Mouse (Mus musculus) heart, embryonic 16.5 days (tissue): ENCODE measurements around the gene Atp8a1. TPM values are rescaled to one million over a fixed set of nuclear protein-coding genes. Genes with fewer than 3 reads are reported as not detected.

Experiments used
- ATAC-seq: fragments of 200-750 bp; cut with Nextera tagmentation; replicated peaks from 2 replicates; pipeline ENCODE4 v1.8.0; 2017; ENCODE audit warnings: moderate number of reproducible peaks; ENCODE audit not compliant: insufficient read depth, low FRiP score; ENCODE audit errors: extremely low read depth
- H3K27ac ChIP-seq: fragments of 300-500 bp; sonication (generic); 2 replicates; pipeline ENCODE4 v1.5.1; 2014; ENCODE audit warnings: mild to moderate bottlenecking, low read length, control low read depth, moderate library complexity
- H3K27me3 ChIP-seq: fragments of 300-500 bp; sonication (generic); 2 replicates; pipeline ENCODE4 v1.6.1; 2014; ENCODE audit warnings: low read length, mixed read lengths; ENCODE audit not compliant: control insufficient read depth, insufficient read depth
- H3K36me3 ChIP-seq: fragments of 300-500 bp; sonication (generic); 2 replicates; pipeline ENCODE4 v1.6.1; 2014; ENCODE audit not compliant: control insufficient read depth, insufficient read depth
- H3K4me1 ChIP-seq: fragments of 300-500 bp; sonication (generic); 2 replicates; pipeline ENCODE4 v1.6.1; 2014; ENCODE audit warnings: low read length, mixed read lengths; ENCODE audit not compliant: control insufficient read depth, insufficient read depth
- H3K4me2 ChIP-seq: fragments of 300-500 bp; sonication (generic); 2 replicates; pipeline ENCODE4 v1.6.1; 2014; ENCODE audit warnings: low read depth, mild to moderate bottlenecking, control low read depth, low read length
- H3K4me3 ChIP-seq: fragments of 300-500 bp; sonication (generic); 2 replicates; pipeline ENCODE4 v1.5.1; 2014; ENCODE audit warnings: mild to moderate bottlenecking, control low read depth, low read length
- H3K9ac ChIP-seq: fragments of 300-500 bp; sonication (generic); 2 replicates; pipeline ENCODE4 v1.6.1; 2014; ENCODE audit warnings: low read length, control low read depth
- H3K9me3 ChIP-seq: fragments of 300-500 bp; sonication (generic); replicated peaks from 2 replicates; pipeline ENCODE4 v1.6.1; 2016; ENCODE audit warnings: low read length; ENCODE audit not compliant: control insufficient read depth
- WGBS: fragments of 180-500 bp; shearing (Covaris S2); extraction: QIAGEN DNeasy Blood & Tissue Kit; methylation state at CpG from one replicate; pipeline ENCODE4 v1.1.7; 2014; 5-methylcytosine and 5-hydroxymethylcytosine counted together
- polyA plus RNA-seq: library from polyadenylated mRNA; unstranded; fragments of >200 nt; fragmentation: Nextera tagmentation; extraction: Ambion mirVana; gene quantifications from 2 replicates; pipeline ENCODE4 v1.2.1, GENCODE M21; 2015

Atp8a1 gene
- polyA plus RNA-seq, 1 experiment from 2014 or later = 10.5 TPM

GRCm38 (mm10) chr5:67609520-67609837, 237.8 kb downstream of the Atp8a1 start:
- no peak overlapping the region for H3K4me2 ChIP-seq
- no peak overlapping the region for H3K4me3 ChIP-seq

GRCm38 (mm10) chr5:67608674-67609519, 238.3 kb downstream of the Atp8a1 start:
- no peaks in the 10 kb centered on the region for H3K9me3 ChIP-seq
- H3K4me1 ChIP-seq = no peaks in the 10 kb centered on the region
- 9% methylated on average over 31 of the region's 31 CpGs for WGBS
- H3K27ac ChIP-seq = no peak overlapping the region
- H3K4me2 ChIP-seq = peak overlapping the region; percentile 97
- H3K27me3 ChIP-seq = peaks cover 51% of the 10 kb centered on the region
- H3K4me3 ChIP-seq = peak overlapping the region; percentile 66
- H3K36me3 ChIP-seq = no peaks in the 10 kb centered on the region
- peak overlapping the region; percentile 72 for H3K9ac ChIP-seq
- ATAC-seq = no peak

More at GRCm38 (mm10) chr5:67609520-67609837, 237.8 kb downstream of the Atp8a1 start:
- ATAC-seq = no peak
- no peaks in the 10 kb centered on the region for H3K4me1 ChIP-seq
- H3K36me3 ChIP-seq = no peaks in the 10 kb centered on the region
- peaks cover 48% of the 10 kb centered on the region for H3K27me3 ChIP-seq
- H3K9me3 ChIP-seq = no peaks in the 10 kb centered on the region
- no peak overlapping the region for H3K27ac ChIP-seq
- WGBS = 14% methylated on average over 2 of the region's 2 CpGs
- no peak overlapping the region for H3K9ac ChIP-seq

- H3K27ac ChIP-seq = no peak within 1 kb of the TSS
- H3K9me3 ChIP-seq = no peaks in the 10 kb centered on the region
- H3K4me1 ChIP-seq = no peaks in the 10 kb centered on the region
- H3K4me3 ChIP-seq = peak within 1 kb of the TSS; percentile 66
- peak within 1 kb of the TSS; percentile 72 for H3K9ac ChIP-seq
- under 1% methylated on average over 86 of the region's 86 CpGs for WGBS
- H3K27me3 ChIP-seq = peaks cover 51% of the 10 kb centered on the region
- peak; percentile 82 for ATAC-seq
- peak within 1 kb of the TSS; percentile 97 for H3K4me2 ChIP-seq
- H3K36me3 ChIP-seq = no peaks in the 10 kb centered on the region
These were observed 239.2 kb downstream of the Atp8a1 start, which contains the start of gene Shisa3 for GRCm38 (mm10) chr5:67607804-67608673. Shisa3 (plus strand) TSS chr5:67607882.

- Histone ChIP-seq H3K9me3 (no peaks in the 10 kb centered on the region), H3K4me3 (peak overlapping the region; percentile 66), H3K27me3 (peaks cover 53% of the 10 kb centered on the region), H3K36me3 (no peaks in the 10 kb centered on the region), H3K4me1 (no peaks in the 10 kb centered on the region), H3K4me2 (peak overlapping the region; percentile 97), H3K9ac (peak overlapping the region; percentile 72), H3K27ac (no peak overlapping the region)
- ATAC-seq = 0 out of 2 replicates have a peak, but pooled peaks have one; percentile 7
- WGBS = 2% methylated on average over 66 of the region's 66 CpGs
These were observed 240.1 kb downstream of the Atp8a1 start for GRCm38 (mm10) chr5:67606916-67607803.

- no peaks in the 10 kb centered on the region for H3K9me3 ChIP-seq
- no peak overlapping the region for H3K4me2 ChIP-seq
- H3K4me3 ChIP-seq = no peak overlapping the region
- WGBS = 38% methylated on average over 5 of the region's 5 CpGs
- no peaks in the 10 kb centered on the region for H3K36me3 ChIP-seq
- no peak overlapping the region for H3K27ac ChIP-seq
- peaks cover 50% of the 10 kb centered on the region for H3K27me3 ChIP-seq
- no peak overlapping the region for H3K9ac ChIP-seq
- no peak for ATAC-seq
- H3K4me1 ChIP-seq = no peaks in the 10 kb centered on the region
These were observed 241.3 kb downstream of the Atp8a1 start for GRCm38 (mm10) chr5:67605951-67606350.

- Histone ChIP-seq H3K27me3 (peaks cover 6% of the 10 kb centered on the region), H3K9me3 (no peaks in the 10 kb centered on the region), H3K36me3 (no peaks in the 10 kb centered on the region), H3K4me3 (no peak overlapping the region), H3K4me1 (no peaks in the 10 kb centered on the region), H3K27ac (no peak overlapping the region), H3K4me2 (no peak overlapping the region), H3K9ac (no peak overlapping the region)
- no peak for ATAC-seq
- 77% methylated on average over 9 of the region's 9 CpGs for WGBS
These were observed 247.3 kb downstream of the Atp8a1 start for GRCm38 (mm10) chr5:67599935-67600334.

- Histone ChIP-seq H3K9ac (no peak overlapping the region), H3K9me3 (no peaks in the 10 kb centered on the region), H3K27me3 (no peaks in the 10 kb centered on the region), H3K27ac (no peak overlapping the region), H3K4me2 (no peak overlapping the region), H3K4me1 (no peaks in the 10 kb centered on the region), H3K4me3 (no peak overlapping the region), H3K36me3 (no peaks in the 10 kb centered on the region)
- 75% methylated on average over 7 of the region's 7 CpGs for WGBS
- no peak for ATAC-seq
These were observed 251.6 kb downstream of the Atp8a1 start for GRCm38 (mm10) chr5:67595629-67596028.

GRCm38 (mm10) chr5:67595070-67595469, 252.2 kb downstream of the Atp8a1 start:
- H3K36me3 ChIP-seq = no peaks in the 10 kb centered on the region
- no peak overlapping the region for H3K9ac ChIP-seq
- H3K9me3 ChIP-seq = no peaks in the 10 kb centered on the region
- H3K4me3 ChIP-seq = no peak overlapping the region
- no peaks in the 10 kb centered on the region for H3K4me1 ChIP-seq
- H3K27ac ChIP-seq = no peak overlapping the region
- no peak; the same call in 1 of the 2 replicates for ATAC-seq
- H3K4me2 ChIP-seq = no peak overlapping the region
- H3K27me3 ChIP-seq = no peaks in the 10 kb centered on the region
- 51% methylated on average over 1 of the region's 1 CpGs for WGBS
